8 mouse cellular contexts compared by ENCODE assay signal in genomic region chr14:55490361-55491201, GRCm38 (mm10). TPM values are rescaled to one million over a fixed set of nuclear protein-coding genes. Genes with fewer than 3 reads are reported as not detected.
DNase-seq lines count a peak whose midpoint lies in the region; ATAC-seq and TF ChIP-seq lines count a peak whose summit lies in the region.

Carmil3 (plus strand) TSS chr14:55490651.

- dilution Hi-C loops in CH12.LX (cut with MboI; ENCODE audit: extremely low pct_ligation_motif_present, extremely low pct_unique_long_range_greater_than_20kb, low sequenced_read_pairs) = no loop called here

- peak; percentile 90 for ATAC-seq in forebrain, embryonic 13.5 days
- peak; percentile 72 for ATAC-seq in liver, embryonic 16.5 days (ENCODE audit: low read depth)
- ATAC-seq in neural tube, embryonic 13.5 days (ENCODE audit: low read depth) = peak; percentile 93

- peaks cover 0 to 56% of the 10 kb centered on the region in 2 experiments for H3K36me3 ChIP-seq in CH12.LX (replicated peaks in 1 of 2; ENCODE audit: control insufficient read depth in 1 of 2, insufficient read depth in 1 of 2, low read length in 1 of 2)
- H3K36me3 ChIP-seq in forebrain, embryonic 13.5 days (ENCODE audit: poor library complexity, severe bottlenecking) = peaks cover 25% of the 10 kb centered on the region
- peaks cover 5% of the 10 kb centered on the region for H3K36me3 ChIP-seq in liver, embryonic 16.5 days (ENCODE audit: control insufficient read depth, insufficient read depth)
- H3K36me3 ChIP-seq in neural tube, embryonic 13.5 days = peaks cover 23% of the 10 kb centered on the region

- H3K9ac ChIP-seq in CH12.LX (ENCODE audit: insufficient read depth, low read depth) = peak within 1 kb of the TSS; percentile 39; the same call in 1 of the 2 replicates
- peak within 1 kb of the TSS; percentile 94 for H3K9ac ChIP-seq in forebrain, embryonic 13.5 days
- peak within 1 kb of the TSS; percentile 61 for H3K9ac ChIP-seq in liver, embryonic 16.5 days (ENCODE audit: low read depth, low read length)
- peak within 1 kb of the TSS; percentile 91 for H3K9ac ChIP-seq in neural tube, embryonic 13.5 days

- TF ChIP-seq CTCF in CH12.LX (conservative IDR thresholded peaks at IDR 0.05 in 1 of 2, IDR thresholded peaks at IDR 0.05 in 1 of 2; ENCODE audit: low read depth in 2 of 2, low read length in 2 of 2) = no peak

- TF ChIP-seq POLR2A in CH12.LX (IDR thresholded peaks at IDR 0.05; ENCODE audit: low read depth, low read length) = no peak

- peaks cover 30 to 63% of the 10 kb centered on the region in 2 experiments for H3K4me1 ChIP-seq in CH12.LX (ENCODE audit: control insufficient read depth in 1 of 2, insufficient read depth in 2 of 2)
- H3K4me1 ChIP-seq in forebrain, embryonic 13.5 days = peaks cover 33% of the 10 kb centered on the region
- peaks cover 22% of the 10 kb centered on the region for H3K4me1 ChIP-seq in liver, embryonic 16.5 days (ENCODE audit: control insufficient read depth, low read depth, low read length)
- peaks cover 25% of the 10 kb centered on the region for H3K4me1 ChIP-seq in neural tube, embryonic 13.5 days (replicated peaks)

- in situ Hi-C loops in CH12.LX (cut with MboI; ENCODE audit: low pct_ligation_motif_present, low pct_unique_long_range_greater_than_20kb, low sequenced_read_pairs) = no loop called here

- peak; percentile 55; the same call in 1 of the 2 replicates for TF ChIP-seq EP300 in CH12.LX (IDR thresholded peaks at IDR 0.05; ENCODE audit: low read length)

- TF ChIP-seq RAD21 in CH12.LX (IDR thresholded peaks at IDR 0.05; ENCODE audit: low read depth, low read length) = no peak

- H3K27ac ChIP-seq in CH12.LX (ENCODE audit: insufficient read depth, low read depth) = peak within 1 kb of the TSS; percentile 19; the same call in 1 of the 2 replicates
- peak within 1 kb of the TSS; percentile 95 for H3K27ac ChIP-seq in forebrain, embryonic 13.5 days
- H3K27ac ChIP-seq in liver, embryonic 16.5 days (ENCODE audit: low read length) = peak within 1 kb of the TSS; percentile 12; the same call in 1 of the 2 replicates
- H3K27ac ChIP-seq in neural tube, embryonic 13.5 days (replicated peaks) = peak within 1 kb of the TSS; percentile 94

- H3K4me3 ChIP-seq in CH12.LX (replicated peaks in 1 of 3; ENCODE audit: low read depth in 2 of 3, low read length in 2 of 3, poor library complexity in 1 of 3) = peak within 1 kb of the TSS; percentile 69 to 74 (median 73)
- H3K4me3 ChIP-seq in forebrain, embryonic 13.5 days = peak within 1 kb of the TSS; percentile 82
- peak within 1 kb of the TSS; percentile 73 for H3K4me3 ChIP-seq in liver, embryonic 16.5 days (ENCODE audit: low read depth, low read length)
- peak within 1 kb of the TSS; percentile 80 for H3K4me3 ChIP-seq in neural tube, embryonic 13.5 days

- intact Hi-C loops in heart, postnatal 10 days (cut with DNase I) = loop anchor here (10.0 kb wide), 1 partner anchor 254 kb away; the partner anchor contains the start of genes Dhrs1 and Nop9

- H3K79me2 ChIP-seq in CH12.LX (replicated peaks; ENCODE audit: control insufficient read depth, extremely low read depth, insufficient read depth, poor library complexity, severe bottlenecking) = no peaks in the 10 kb centered on the region

- WGBS in forebrain, embryonic 13.5 days = under 1% methylated on average over 62 of the region's 68 CpGs
- under 1% methylated on average over 54 of the region's 68 CpGs for WGBS in liver, embryonic 16.5 days (ENCODE audit: insufficient replicate concordance)
- under 1% methylated on average over 68 of the region's 68 CpGs for WGBS in neural tube, embryonic 13.5 days

- H3K9me3 ChIP-seq in CH12.LX (replicated peaks; ENCODE audit: low read length) = no peaks in the 10 kb centered on the region
- H3K9me3 ChIP-seq in forebrain, embryonic 13.5 days (replicated peaks) = no peaks in the 10 kb centered on the region
- no peaks in the 10 kb centered on the region for H3K9me3 ChIP-seq in liver, embryonic 16.5 days (replicated peaks; ENCODE audit: control insufficient read depth, low read length)
- no peaks in the 10 kb centered on the region for H3K9me3 ChIP-seq in neural tube, embryonic 13.5 days

- no peaks in the 10 kb centered on the region for H3K27me3 ChIP-seq in CH12.LX (replicated peaks)
- no peaks in the 10 kb centered on the region for H3K27me3 ChIP-seq in forebrain, embryonic 13.5 days
- peaks cover 15% of the 10 kb centered on the region for H3K27me3 ChIP-seq in liver, embryonic 16.5 days (ENCODE audit: control insufficient read depth, insufficient read depth, low read depth, low read length)
- H3K27me3 ChIP-seq in neural tube, embryonic 13.5 days = no peaks in the 10 kb centered on the region

- peak within 1 kb of the TSS; percentile 67 for H3K4me2 ChIP-seq in CH12.LX (ENCODE audit: insufficient read depth, low read depth, poor library complexity, severe bottlenecking)
- peak within 1 kb of the TSS; percentile 75 for H3K4me2 ChIP-seq in forebrain, embryonic 13.5 days
- peak within 1 kb of the TSS; percentile 100 for H3K4me2 ChIP-seq in liver, embryonic 16.5 days (ENCODE audit: low read depth, low read length)
- peak within 1 kb of the TSS; percentile 78 for H3K4me2 ChIP-seq in neural tube, embryonic 13.5 days

- peak; percentile 72 for DNase-seq in CH12.LX (ENCODE audit: extremely low read depth)
- peak; percentile 89 for DNase-seq in brain, embryonic 18.5 days (ENCODE audit: low read depth, low spot score)
- DNase-seq in heart, postnatal 10 days = peak; percentile 63 to 67
- peak; percentile 76 to 84 for DNase-seq in kidney, postnatal 4 days
- peak; percentile 79 for DNase-seq in testis, postnatal 14 days (ENCODE audit: low spot score)

TF ChIP-seq in CH12.LX, 34 proteins besides CTCF, POLR2A, EP300 and RAD21:
- TF ChIP-seq RCOR1 (conservative IDR thresholded peaks at IDR 0.05; ENCODE audit: low read depth, low read length) (no peak), MXI1 (IDR thresholded peaks at IDR 0.05; ENCODE audit: low read depth, low read length) (no peak), NELFE (IDR thresholded peaks at IDR 0.05; ENCODE audit: low read depth, low read length) (no peak), TCF12 (IDR thresholded peaks at IDR 0.05; ENCODE audit: low read depth, low read length) (peak; percentile 60; the same call in 1 of the 2 replicates), ZC3H11A (IDR thresholded peaks at IDR 0.05; ENCODE audit: low read depth, low read length) (no peak), MAFK (IDR thresholded peaks at IDR 0.05; ENCODE audit: insufficient replicate concordance, low read length) (no peak), PAX5 (IDR thresholded peaks at IDR 0.05; ENCODE audit: low read length) (no peak), ZKSCAN1 (IDR thresholded peaks at IDR 0.05; ENCODE audit: borderline replicate concordance, low read depth, low read length) (no peak), CHD2 (IDR thresholded peaks at IDR 0.05; ENCODE audit: low read length) (peak; percentile 59), E2F4 (IDR thresholded peaks at IDR 0.05; ENCODE audit: insufficient replicate concordance, low read depth, low read length) (no peak), ETS1 (conservative IDR thresholded peaks at IDR 0.05; ENCODE audit: low read depth, low read length) (peak; percentile 82), USF1 (IDR thresholded peaks at IDR 0.05; ENCODE audit: low read depth, low read length) (no peak), ELF1 (IDR thresholded peaks at IDR 0.05; ENCODE audit: low read depth, low read length) (no peak), KAT2A (IDR thresholded peaks at IDR 0.05; ENCODE audit: insufficient replicate concordance, low read length) (0 out of 2 replicates have a peak, but pooled peaks have one; percentile 32), IRF4 (IDR thresholded peaks at IDR 0.05; ENCODE audit: low read depth, low read length) (peak; percentile 56; the same call in 1 of the 2 replicates), TBP (conservative IDR thresholded peaks at IDR 0.05; ENCODE audit: low read depth, low read length) (no peak), NRF1 (IDR thresholded peaks at IDR 0.05; ENCODE audit: low read depth, low read length) (peak; percentile 82), MEF2A (IDR thresholded peaks at IDR 0.05; ENCODE audit: borderline replicate concordance, low read depth, low read length) (peak; percentile 85), CHD1 (IDR thresholded peaks at IDR 0.05; ENCODE audit: low read depth, low read length) (no peak), GABPA (IDR thresholded peaks at IDR 0.05; ENCODE audit: insufficient replicate concordance, low read depth, low read length) (no peak), SIN3A (IDR thresholded peaks at IDR 0.05; ENCODE audit: low read length) (peak; percentile 63; the same call in 1 of the 2 replicates), JUND (conservative IDR thresholded peaks at IDR 0.05; ENCODE audit: low read depth, low read length) (no peak), MAX (IDR thresholded peaks at IDR 0.05; ENCODE audit: low read length) (no peak), MYC (IDR thresholded peaks at IDR 0.05; ENCODE audit: low read depth, low read length) (no peak), BHLHE40 (IDR thresholded peaks at IDR 0.05; ENCODE audit: low read depth, low read length) (peak; percentile 70), POLR2AphosphoS2 (IDR thresholded peaks at IDR 0.05; ENCODE audit: low read depth, low read length) (no peak), USF2 (conservative IDR thresholded peaks at IDR 0.05; ENCODE audit: low read depth, low read length) (no peak), HCFC1 (IDR thresholded peaks at IDR 0.05; ENCODE audit: low read depth, low read length) (no peak), UBTF (IDR thresholded peaks at IDR 0.05; ENCODE audit: low read depth, low read length) (peak; percentile 40; the same call in 1 of the 2 replicates), SMC3 (IDR thresholded peaks at IDR 0.05; ENCODE audit: low read depth, low read length) (no peak), ZNF384 (IDR thresholded peaks at IDR 0.05; ENCODE audit: low read depth, low read length) (peak; percentile 98)

RNA-seq across cellular contexts. Expression of gene Carmil3, which starts in this region (rescaled TPM):
- total RNA-seq in CH12.LX (2012; rRNA removed) (1.3 and 2.3 TPM in 2 replicates), CH12.LX (2014; rRNA removed) (1.00 and 1.9 TPM in 2 replicates)
- 5.2 and 6.0 TPM in 2 replicates for polyA plus RNA-seq in CH12.LX (2012; ENCODE audit: insufficient read length, low read depth)
- 21.7 and 23.3 TPM in 2 replicates for polyA plus RNA-seq in forebrain, embryonic 13.5 days (2015; fragmentation: Nextera tagmentation; extraction: Ambion mirVana)
- 1 to 10 TPM; 2.8 to 4.6 TPM for total RNA-seq in heart, postnatal 10 days (2021)
- polyA plus RNA-seq in liver, embryonic 16.5 days (2015; fragmentation: Nextera tagmentation; extraction: Ambion mirVana) = 0.28 and 0.46 TPM in 2 replicates
- polyA plus RNA-seq in neural tube, embryonic 13.5 days (2015; fragmentation: Nextera tagmentation; extraction: Ambion mirVana) = 19.6 and 21.7 TPM in 2 replicates

Comparison
In these comparisons a context has a peak if more than half of its experiments do, and no peak if none do; other contexts are left out.
1. Peak in every context shown above with its lines: DNase-seq, ATAC-seq, H3K4me3 ChIP-seq and H3K27ac ChIP-seq.
2. Peak in ATAC-seq, H3K4me3 ChIP-seq, H3K27ac ChIP-seq, H3K9ac ChIP-seq and H3K4me2 ChIP-seq in liver, embryonic 16.5 days; RNA of the gene not detected or under 1 TPM.
3. H3K27ac ChIP-seq: peak in every context shown above with its lines; median percentile 95 in forebrain, embryonic 13.5 days; 94 in neural tube, embryonic 13.5 days; 19 in CH12.LX; 12 in liver, embryonic 16.5 days.
4. H3K9ac ChIP-seq: peak in every context shown above with its lines; median percentile 94 in forebrain, embryonic 13.5 days; 91 in neural tube, embryonic 13.5 days; 61 in liver, embryonic 16.5 days; 39 in CH12.LX.